ENCODE assay signal across 8 mouse cellular contexts in the genomic region with DNA sequence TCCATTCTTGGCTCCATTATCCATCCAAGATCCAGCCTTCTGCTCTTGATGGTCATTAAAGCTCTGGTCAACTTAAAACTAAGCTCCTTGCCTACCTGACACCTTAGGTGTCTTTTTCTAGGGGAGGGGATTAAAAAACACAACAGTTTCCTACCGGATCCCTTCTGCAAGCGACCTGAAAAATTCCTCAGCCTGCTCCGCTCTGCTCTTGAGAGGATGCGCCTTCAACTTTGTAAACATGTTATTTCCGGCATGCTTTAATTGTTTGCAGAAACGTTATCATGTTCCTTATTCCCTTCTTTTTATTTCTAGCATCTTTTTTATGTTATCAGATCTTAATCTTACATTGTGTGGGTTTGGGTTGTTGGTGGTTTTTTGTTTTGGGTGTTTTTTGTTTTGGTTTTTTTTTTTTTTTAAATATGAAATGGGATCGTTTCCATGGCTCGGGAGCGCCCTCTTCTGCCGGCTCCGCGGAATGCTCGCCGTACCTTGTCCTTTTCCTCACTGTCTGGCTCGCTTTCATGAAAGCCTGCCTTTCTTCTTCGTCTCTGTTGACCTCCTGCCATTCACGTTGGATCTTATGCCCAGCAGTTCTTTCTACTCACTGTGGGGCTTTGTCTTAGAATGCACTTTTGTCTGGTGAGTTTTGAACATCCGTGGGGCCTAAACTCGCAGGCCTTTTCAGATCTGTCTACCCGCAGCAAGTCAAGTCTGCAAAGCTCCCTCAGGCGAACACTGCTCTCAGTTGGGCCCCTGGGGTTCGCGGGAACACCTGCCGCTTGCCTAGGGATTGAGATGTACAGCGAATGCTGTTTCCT.
DNase-seq lines count a peak whose midpoint lies in the region; ATAC-seq and TF ChIP-seq lines count a peak whose summit lies in the region.

No protein-coding gene starts in this region.

- peaks cover 47% of the 10 kb centered on the region for H3K9me3 ChIP-seq in E14TG2a.4 (ENCODE audit: low read length)
- H3K9me3 ChIP-seq in forebrain, embryonic 13.5 days (replicated peaks), result no peaks in the 10 kb centered on the region
- H3K9me3 ChIP-seq in hindbrain, embryonic 10.5 days, result no peaks in the 10 kb centered on the region; the same call in 1 of the 2 replicates
- H3K9me3 ChIP-seq in lung, embryonic 14.5 days (ENCODE audit: low read depth, low read length), result no peaks in the 10 kb centered on the region

- ATAC-seq in forebrain, embryonic 13.5 days, result peak; percentile 76
- peak; percentile 44; the same call in 1 of the 2 replicates for ATAC-seq in lung, embryonic 14.5 days (ENCODE audit: insufficient read depth)
- ATAC-seq in erythroid progenitor cell, adult 5-6 weeks (replicated peaks; ENCODE audit: low FRiP score, poor library complexity, severe bottlenecking), result no peak

- H3K36me3 ChIP-seq in E14TG2a.4 (ENCODE audit: insufficient read depth, low read length), result no peaks in the 10 kb centered on the region
- H3K36me3 ChIP-seq in forebrain, embryonic 13.5 days (ENCODE audit: poor library complexity, severe bottlenecking), result no peaks in the 10 kb centered on the region
- H3K36me3 ChIP-seq in hindbrain, embryonic 10.5 days, result no peaks in the 10 kb centered on the region
- H3K36me3 ChIP-seq in lung, embryonic 14.5 days (ENCODE audit: insufficient read depth), result no peaks in the 10 kb centered on the region

- 12% methylated on average over 25 of the region's 25 CpGs for WGBS in forebrain, embryonic 13.5 days
- 12% methylated on average over 25 of the region's 25 CpGs for WGBS in hindbrain, embryonic 10.5 days
- 10% methylated on average over 25 of the region's 25 CpGs for WGBS in lung, embryonic 14.5 days

- no peaks in the 10 kb centered on the region for H3K27me3 ChIP-seq in E14TG2a.4 (ENCODE audit: insufficient read depth, low read length)
- no peaks in the 10 kb centered on the region for H3K27me3 ChIP-seq in forebrain, embryonic 13.5 days
- H3K27me3 ChIP-seq in hindbrain, embryonic 10.5 days (ENCODE audit: insufficient read depth, poor library complexity, severe bottlenecking), result no peaks in the 10 kb centered on the region
- no peaks in the 10 kb centered on the region for H3K27me3 ChIP-seq in lung, embryonic 14.5 days (ENCODE audit: insufficient read depth, low read length)

- no peak overlapping the region for H3K27ac ChIP-seq in forebrain, embryonic 13.5 days
- H3K27ac ChIP-seq in hindbrain, embryonic 10.5 days, result peak overlapping the region; percentile 81
- no peak overlapping the region for H3K27ac ChIP-seq in lung, embryonic 14.5 days (ENCODE audit: low read depth)

- H3K9ac ChIP-seq in forebrain, embryonic 13.5 days, result peak overlapping the region; percentile 5; the same call in 1 of the 2 replicates
- 0 out of 2 replicates have a peak overlapping the region, but pooled peaks have one; percentile 4 for H3K9ac ChIP-seq in lung, embryonic 14.5 days

- no peaks in the 10 kb centered on the region for H3K4me1 ChIP-seq in E14TG2a.4 (replicated peaks; ENCODE audit: low read depth, low read length)
- 0 out of 2 replicates have a peak, but pooled peaks cover 4% of the 10 kb centered on the region for H3K4me1 ChIP-seq in forebrain, embryonic 13.5 days
- H3K4me1 ChIP-seq in hindbrain, embryonic 10.5 days (replicated peaks), result peaks cover 4% of the 10 kb centered on the region
- H3K4me1 ChIP-seq in lung, embryonic 14.5 days (ENCODE audit: insufficient read depth), result no peaks in the 10 kb centered on the region

- no peak overlapping the region for H3K4me3 ChIP-seq in E14TG2a.4 (replicated peaks; ENCODE audit: low read length)
- H3K4me3 ChIP-seq in forebrain, embryonic 13.5 days, result peak overlapping the region; percentile 19
- peak overlapping the region; percentile 38 for H3K4me3 ChIP-seq in hindbrain, embryonic 10.5 days
- no peak overlapping the region for H3K4me3 ChIP-seq in lung, embryonic 14.5 days (ENCODE audit: low read depth, low read length)

- DNase-seq in brain, adult 2 months (ENCODE audit: low read depth, low spot score), result peak; percentile 54
- DNase-seq in hindbrain, embryonic 10.5 days (ENCODE audit: low spot score), result peak; percentile 67
- peak; percentile 48 for DNase-seq in layer of hippocampus, adult 9-10 months (ENCODE audit: low spot score)
- peak; percentile 84 for DNase-seq in lung, embryonic 14.5 days
- DNase-seq in ovary, postnatal 10 days (ENCODE audit: low spot score), result peak; percentile 29

- H3K4me2 ChIP-seq in forebrain, embryonic 13.5 days, result peak overlapping the region; percentile 51
- H3K4me2 ChIP-seq in lung, embryonic 14.5 days, result peak overlapping the region; percentile 51

- TF ChIP-seq CTCF in E14TG2a.4 (conservative IDR thresholded peaks at IDR 0.05; ENCODE audit: low read length), result peak; percentile 54
- peak; percentile 79 for TF ChIP-seq CTCF in lung, embryonic 14.5 days (IDR thresholded peaks at IDR 0.05; ENCODE audit: low read depth)

Comparison
In these comparisons a context has a peak if more than half of its experiments do, and no peak if none do; other contexts are left out.
1. H3K4me3 ChIP-seq: peak in forebrain, embryonic 13.5 days (single experiment) and hindbrain, embryonic 10.5 days (single experiment); none in E14TG2a.4 (single experiment) and lung, embryonic 14.5 days (single experiment).
2. DNase-seq: peak in every context shown above with its lines; median percentile 84 in lung, embryonic 14.5 days; 67 in hindbrain, embryonic 10.5 days; 54 in brain, adult 2 months; 48 in layer of hippocampus, adult 9-10 months; 29 in ovary, postnatal 10 days.